Mouse (Mus musculus) ES-Bruce4 (cell line): Measurements from ENCODE around the gene Zfp777.

Source experiments
- CTCF ChIP-seq: IDR thresholded peaks from one replicate; pipeline ENCODE4 v1.8.1; 2011; ENCODE audit warnings: low read depth, low read length
- EP300 ChIP-seq: IDR thresholded peaks from 2 replicates; pipeline ENCODE4 v1.6.1; 2011; ENCODE audit warnings: low read depth, low read length; ENCODE audit not compliant: insufficient read depth
- POLR2A ChIP-seq: IDR thresholded peaks from one replicate; pipeline ENCODE4 v1.8.1; 2011; ENCODE audit warnings: low read length; ENCODE audit not compliant: insufficient read depth

DNA sequence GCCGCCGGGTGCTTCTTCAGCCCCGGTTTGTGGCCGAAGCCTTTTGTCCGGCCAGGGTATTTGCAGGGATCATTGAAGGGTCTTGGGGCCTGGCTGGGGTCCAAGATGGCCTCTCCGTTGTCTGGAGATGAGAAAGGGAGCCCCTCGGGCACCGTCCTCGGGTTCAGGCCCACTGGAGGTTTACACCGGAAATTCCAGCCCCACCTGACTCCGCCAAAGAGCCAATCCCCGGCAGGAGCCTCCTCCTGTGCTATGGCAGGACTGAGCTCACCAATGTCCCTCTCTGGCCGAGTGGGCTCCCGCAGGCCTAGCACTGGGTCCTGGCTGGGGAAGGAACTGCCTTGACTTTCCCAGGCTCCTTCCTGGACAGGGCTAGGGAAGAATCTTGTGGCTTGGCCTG is 15.7 kb upstream of the Zfp777 start:
- TF ChIP-seq POLR2A (no peak), EP300 (no peak), CTCF (no peak)
